Mouse (Mus musculus): ENCODE measurements around the gene Rtn4r.

DNA sequence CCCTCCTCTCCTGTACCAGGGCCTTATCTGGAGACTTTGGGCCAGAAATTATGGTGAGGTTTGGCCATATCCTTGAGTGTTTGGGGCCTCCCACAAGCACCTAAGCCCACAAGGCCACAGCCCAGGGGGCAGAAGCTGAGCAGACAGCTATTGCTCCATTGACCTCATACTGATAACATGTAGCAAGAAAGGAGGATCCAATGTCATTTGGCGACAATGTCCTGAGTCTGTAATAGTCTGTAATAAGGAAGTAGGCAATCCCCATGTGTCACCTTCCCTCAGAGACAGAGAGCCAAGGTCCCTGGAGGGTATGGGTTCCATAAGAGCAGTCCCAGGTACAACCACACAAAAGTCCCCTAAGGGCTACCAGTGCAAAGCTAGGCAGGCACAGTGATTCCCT is 45.2 kb upstream of the Rtn4r start:
- TF ChIP-seq ZNF384 (IDR thresholded peaks at IDR 0.05; ENCODE audit: low read depth, low read length), result no peak
- TF ChIP-seq MAFK (IDR thresholded peaks at IDR 0.05; ENCODE audit: insufficient read depth, low read depth, low read length), result no peak
- TF ChIP-seq ZC3H11A (IDR thresholded peaks at IDR 0.05; ENCODE audit: borderline replicate concordance, low read depth, low read length), result no peak
- no peak for TF ChIP-seq CHD2 (IDR thresholded peaks at IDR 0.05; ENCODE audit: low read depth, low read length)
